Mouse (Mus musculus): ENCODE results near the gene Pccb.

Gene Pccb

GRCm38 (mm10) chr9:101034448-101035098, at the start of gene Pccb:
Pccb (minus strand) TSS chr9:101034898.
- in situ Hi-C loops (cut with MboI, MseI), result no loop called here

DNA sequence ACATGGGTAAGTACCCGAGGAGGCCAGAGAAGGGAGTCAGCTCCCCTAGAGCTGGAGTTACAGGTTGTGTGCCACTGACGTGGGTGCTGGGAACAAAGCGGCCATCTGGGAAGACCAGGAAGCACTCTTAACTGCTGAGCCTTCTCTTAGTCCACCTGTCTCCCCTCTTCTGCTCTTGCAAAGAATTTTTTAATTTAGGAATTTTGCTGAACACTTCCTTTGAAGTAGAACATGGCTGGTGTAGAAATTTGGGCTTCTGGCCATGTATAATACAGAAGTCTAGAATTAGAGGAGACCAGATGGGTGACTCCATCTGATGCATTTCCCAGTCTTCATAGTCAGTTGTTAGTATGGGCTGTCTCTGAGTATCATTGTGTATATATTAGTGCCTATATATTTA, 49.0 kb upstream of the Pccb start:
- in situ Hi-C loops (cut with MboI, MseI), result no loop called here

DNA sequence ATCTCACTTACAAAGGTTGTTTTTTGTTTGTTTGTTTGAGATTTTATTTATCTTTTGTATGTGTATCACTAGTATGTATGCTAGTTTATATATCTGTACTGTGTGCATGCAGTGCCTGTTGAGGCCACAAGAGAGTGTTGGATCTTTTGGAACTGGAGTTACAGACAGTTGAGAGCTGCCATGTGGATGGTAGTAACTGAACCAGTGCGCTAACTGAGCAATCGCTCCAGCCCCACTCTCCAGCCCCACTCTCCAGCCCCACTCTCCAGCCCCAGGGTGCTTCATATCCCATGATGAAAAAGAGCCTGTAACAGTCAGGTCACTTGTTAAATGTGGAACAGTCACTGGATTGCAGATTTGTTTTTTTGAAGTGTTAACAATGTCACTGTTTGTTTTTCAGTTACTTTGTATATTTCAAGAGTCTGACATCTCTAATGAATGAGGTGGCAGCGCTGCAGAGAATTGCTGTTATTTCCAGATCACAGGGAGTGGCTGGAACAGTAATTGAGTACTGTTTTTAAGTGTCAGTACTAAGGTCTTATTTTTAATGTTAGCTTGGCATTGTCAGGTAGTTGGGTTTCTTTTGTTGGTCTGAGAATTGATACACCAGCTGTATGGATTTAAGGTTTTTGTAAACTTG, 45.5 kb upstream of the Pccb start:
- in situ Hi-C loops (cut with MboI, MseI), result no loop called here

DNA sequence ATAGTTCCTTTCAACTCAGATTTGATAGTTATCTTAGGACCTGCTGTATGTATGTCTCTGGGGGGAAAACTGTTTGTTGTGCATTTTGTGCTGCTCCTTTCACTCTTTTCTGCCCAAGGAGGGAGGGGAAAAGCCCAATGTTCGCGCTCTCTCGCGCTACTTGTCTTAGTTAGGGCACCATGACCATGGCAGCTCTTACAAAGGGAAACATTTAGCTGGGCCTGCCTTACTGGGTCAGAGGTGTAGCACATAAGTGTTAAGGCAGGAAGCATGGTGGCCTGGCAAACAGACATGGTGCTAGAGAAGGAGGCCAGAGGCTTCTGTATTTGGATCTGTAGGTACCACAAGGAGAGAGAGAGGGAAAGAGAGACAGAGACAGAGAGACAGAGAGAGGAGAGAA, 43.9 kb upstream of the Pccb start:
- in situ Hi-C loops (cut with MboI, MseI), result no loop called here

- in situ Hi-C loops (cut with MboI, MseI), result no loop called here
Measured at GRCm38 (mm10) chr9:101077486-101077885, 42.8 kb upstream of the Pccb start.

DNA sequence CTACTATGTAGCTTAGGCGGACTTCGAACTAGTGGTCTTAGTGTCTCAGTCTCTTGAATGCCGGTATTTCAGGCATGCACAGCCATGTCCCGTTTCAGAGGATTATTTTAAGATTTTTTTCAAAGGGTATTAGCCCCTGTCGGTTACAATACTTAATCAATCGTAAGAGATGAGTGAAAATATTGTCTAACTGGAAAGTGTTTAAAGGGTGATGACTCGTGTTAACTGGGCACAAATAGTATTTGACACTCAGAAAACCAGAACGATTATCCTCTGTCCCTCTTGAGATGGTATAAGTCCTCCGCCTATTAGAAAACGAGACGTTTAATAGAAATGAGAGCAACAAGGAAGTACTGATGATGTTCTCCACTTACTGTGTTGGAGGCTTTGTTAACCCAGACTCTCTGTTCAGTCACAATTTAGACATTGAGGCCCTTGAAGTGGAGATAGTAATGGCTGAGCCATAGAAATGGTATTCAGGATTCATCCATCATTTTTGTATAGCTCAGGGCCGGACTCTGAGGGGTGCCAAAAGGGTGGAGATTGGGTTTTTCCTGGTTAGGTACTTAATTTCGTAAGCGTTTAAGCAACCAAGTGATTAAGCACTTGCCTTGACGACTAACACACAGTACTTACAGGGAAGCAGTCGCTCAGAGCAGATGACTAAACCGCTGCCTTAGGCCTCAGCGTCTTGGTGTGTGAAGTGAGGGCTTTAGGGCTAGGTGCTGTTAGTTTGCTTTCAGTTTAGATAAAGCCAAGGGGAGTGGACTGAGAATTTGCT, 41.6 kb upstream of the Pccb start:
- in situ Hi-C loops (cut with MboI, MseI), result no loop called here

DNA sequence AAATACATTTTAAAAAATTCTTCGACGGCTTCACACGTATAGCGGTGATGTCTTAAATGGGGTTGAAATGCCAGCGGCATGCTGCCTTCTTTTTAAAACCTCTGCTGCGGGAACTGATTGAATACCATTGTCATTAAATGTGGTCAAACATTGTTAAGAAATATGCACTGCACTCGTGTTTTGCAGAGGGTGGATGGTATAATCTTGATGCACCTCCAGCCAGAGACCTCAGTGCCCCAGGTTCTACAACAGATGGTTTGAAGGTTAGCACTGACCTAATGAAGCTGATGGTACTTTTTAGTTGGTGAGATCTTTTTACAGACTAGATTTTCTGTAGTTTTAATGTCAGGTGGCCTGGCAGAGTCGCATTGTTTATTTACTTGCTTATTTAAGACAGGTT, 41.0 kb upstream of the Pccb start:
- in situ Hi-C loops (cut with MboI, MseI), result no loop called here

GRCm38 (mm10) chr9:101075091-101075581, 40.4 kb upstream of the Pccb start:
- in situ Hi-C loops (cut with MboI, MseI), result no loop called here

- in situ Hi-C loops (cut with MboI, MseI), result no loop called here
Measured at GRCm38 (mm10) chr9:101074332-101075021, 39.8 kb upstream of the Pccb start.

DNA sequence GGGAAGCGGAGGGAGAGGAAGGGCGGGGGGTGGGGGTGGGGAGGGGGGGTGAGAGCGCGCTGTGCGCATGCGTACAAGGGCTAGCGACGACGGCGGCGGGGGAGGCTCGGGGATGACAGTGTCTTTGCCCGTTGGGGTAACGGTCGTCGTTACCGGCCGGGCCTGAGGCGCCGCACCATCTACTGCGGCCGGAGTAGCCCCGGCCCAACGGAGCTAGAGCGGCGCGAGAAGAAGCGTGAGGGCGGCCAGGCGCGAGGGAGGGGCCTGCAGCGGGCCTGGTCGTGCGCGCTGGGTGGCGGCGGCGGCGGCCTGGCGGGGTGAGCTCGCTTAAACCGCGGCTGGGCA, 39.3 kb upstream of the Pccb start, which contains the start of gene Msl2:
Gene Msl2 (plus strand): TSS at position 115 of the 345 bp plus-strand sequence.
- in situ Hi-C loops (cut with MboI, MseI), result no loop called here

GRCm38 (mm10) chr9:101073041-101073986, 38.6 kb upstream of the Pccb start:
- in situ Hi-C loops (cut with MboI, MseI), result no loop called here

DNA sequence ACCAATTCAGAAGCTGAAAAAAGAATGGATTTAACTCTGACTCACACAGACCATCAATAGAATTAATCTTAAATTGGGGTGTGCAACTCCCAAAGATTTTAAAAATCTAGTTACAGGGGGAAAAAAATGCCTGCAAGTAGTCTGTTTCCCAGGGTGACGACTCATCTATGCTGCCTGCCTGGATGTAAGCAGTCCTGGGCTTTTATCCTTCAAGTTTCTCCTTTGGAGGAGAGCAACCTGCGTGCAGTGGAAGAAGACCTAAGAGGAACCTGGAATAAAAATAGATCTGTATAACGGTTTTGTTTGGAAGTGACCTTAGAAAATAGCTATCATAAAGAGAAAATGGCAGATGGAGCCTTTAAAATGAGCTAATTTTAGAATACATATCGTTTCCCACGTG, 37.8 kb upstream of the Pccb start:
- in situ Hi-C loops (cut with MboI, MseI), result no loop called here

DNA sequence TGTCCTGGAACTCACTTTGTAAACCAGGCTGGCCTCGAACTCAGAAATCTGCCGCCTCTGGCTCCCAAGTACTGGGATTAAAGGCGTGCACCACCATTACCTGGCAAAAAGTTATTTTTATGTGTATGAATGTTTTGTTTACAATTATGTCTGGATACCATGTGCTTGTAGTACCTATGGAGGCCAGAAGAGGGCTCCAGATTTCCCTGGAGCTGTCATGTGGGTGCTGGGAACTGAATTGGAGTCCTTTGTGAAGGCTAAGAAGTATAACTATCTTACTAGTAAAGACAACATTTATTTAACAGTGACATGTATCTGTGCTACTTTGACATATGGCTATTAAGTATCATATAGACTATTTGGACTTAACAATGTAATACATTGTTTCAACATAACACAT, 35.1 kb upstream of the Pccb start:
- in situ Hi-C loops (cut with MboI, MseI), result no loop called here

DNA sequence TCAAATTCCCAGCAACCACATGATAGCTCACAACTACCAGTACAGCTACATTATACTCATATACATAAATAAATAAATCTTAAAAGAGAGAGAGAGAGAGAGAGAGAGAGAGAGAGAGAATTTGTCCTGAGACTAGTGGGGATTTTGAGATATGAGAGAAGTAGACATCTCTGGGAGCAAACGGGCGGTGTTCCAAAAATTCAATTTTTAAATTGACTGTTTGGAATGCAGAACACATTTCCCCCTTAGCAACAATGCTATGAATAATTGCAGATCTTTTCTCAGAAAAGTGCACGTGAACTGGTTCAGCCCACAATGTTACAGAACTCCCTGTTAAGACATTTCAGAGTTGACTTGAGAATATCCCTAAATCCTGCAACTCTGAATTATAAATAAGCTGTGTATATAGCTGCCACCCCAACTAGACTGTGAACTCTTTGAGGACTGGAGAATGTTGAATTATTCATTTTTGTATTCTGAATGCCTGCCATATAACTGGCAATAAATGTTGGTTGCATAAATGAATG, 30.4 kb upstream of the Pccb start:
- in situ Hi-C loops (cut with MboI, MseI), result no loop called here

- in situ Hi-C loops (cut with MboI, MseI), result no loop called here
Measured at GRCm38 (mm10) chr9:101062253-101062780, 27.6 kb upstream of the Pccb start.

DNA sequence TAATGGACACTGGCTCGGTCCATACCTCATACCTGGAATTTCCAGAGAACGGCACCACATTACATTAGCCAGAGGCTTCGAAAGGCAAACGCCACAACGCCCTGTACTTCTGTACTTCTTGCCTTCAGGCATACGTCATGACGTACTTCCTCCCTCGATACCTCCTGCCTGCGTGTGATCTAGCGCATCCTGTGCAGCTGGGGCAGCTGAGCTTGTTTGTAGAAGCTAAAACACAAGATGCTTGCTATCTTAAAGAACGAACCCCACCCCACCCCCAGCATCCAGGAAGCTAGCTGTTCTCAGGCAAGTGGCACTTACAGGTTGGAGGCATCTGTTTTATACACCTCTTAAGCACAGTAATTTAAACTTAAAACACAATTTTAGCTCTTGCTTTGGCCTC, 26.3 kb upstream of the Pccb start:
- in situ Hi-C loops (cut with MboI, MseI), result no loop called here

DNA sequence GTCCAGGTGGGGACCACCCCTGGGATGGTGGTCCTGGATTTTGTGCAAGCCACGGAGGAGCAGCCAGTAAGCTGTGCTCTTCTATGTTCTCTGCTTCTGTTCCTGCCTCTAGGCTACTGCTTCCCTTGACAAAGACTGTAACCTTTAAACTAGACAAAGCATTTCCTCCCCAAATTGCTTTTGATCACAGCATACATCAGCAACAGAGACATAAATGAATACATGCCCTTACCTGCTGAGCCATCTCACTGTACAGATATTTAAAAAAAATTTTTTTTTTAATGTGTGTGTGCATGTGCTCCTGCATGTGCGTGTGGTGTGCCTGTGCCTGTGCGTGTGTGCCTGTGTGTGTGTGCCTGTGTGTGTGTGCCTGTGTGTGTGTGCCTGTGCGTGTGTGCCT, 22.5 kb upstream of the Pccb start:
- in situ Hi-C loops (cut with MboI, MseI), result no loop called here

DNA sequence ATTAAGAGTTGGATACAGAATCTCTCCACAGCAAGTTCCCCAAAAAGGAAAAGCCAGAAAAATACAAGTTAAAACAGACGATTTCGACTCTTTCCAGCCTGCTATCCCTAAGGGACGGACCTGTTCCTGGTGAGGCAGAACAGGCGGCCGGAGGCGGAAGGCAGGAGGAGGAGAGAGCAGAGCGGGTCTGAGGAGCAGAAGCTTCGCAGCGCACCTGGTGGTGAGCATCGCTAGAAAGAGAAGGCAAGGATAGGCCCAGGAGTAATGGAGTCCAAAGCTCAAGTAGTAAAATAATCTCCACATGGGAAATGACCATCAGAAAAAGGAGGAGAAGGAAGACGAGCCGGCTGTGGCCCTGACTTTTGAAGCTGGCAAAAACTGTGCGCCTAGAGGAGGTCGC, 18.6 kb upstream of the Pccb start:
- in situ Hi-C loops (cut with MboI, MseI), result no loop called here

- in situ Hi-C loops (cut with MboI, MseI), result no loop called here
Measured at GRCm38 (mm10) chr9:101052691-101053090, 18.0 kb upstream of the Pccb start.

DNA sequence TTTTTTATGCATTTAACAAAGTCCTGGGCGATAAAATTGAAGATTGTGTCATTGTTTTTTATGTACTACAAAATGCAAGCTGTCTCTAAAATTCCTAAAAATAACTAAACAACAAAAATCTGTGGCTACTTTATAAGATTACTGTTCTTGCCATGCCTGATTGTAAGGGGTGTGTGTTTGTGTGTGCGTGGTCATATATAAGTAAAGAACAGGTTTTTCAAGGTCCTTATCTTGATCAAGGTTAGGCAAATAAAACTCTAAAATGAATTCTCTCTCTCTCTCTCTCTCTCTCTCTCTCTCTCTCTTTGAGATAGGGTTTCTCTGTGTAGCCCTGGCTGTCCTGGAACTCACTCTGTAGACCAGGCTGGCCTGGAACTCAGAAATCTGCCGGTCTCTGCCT, 17.3 kb upstream of the Pccb start:
- in situ Hi-C loops (cut with MboI, MseI), result no loop called here
